Mouse (Mus musculus): ENCODE data around the gene Tgm1.

GRCm38 (mm10) chr14:55761163-55761562 is 47.4 kb upstream of the Tgm1 start, which contains the start of gene Ltb4r2:
- TF ChIP-seq CTCF (conservative IDR thresholded peaks at IDR 0.05; ENCODE audit: low read length) (no peak), POU5F1 (IDR thresholded peaks at IDR 0.05; ENCODE audit: borderline replicate concordance, low read length) (no peak), NANOG (IDR thresholded peaks at IDR 0.05; ENCODE audit: borderline replicate concordance, low read length) (no peak)

Measured in E14TG2a.4 (cell line).